Mouse (Mus musculus) c-Kit-positive CD71-positive TER-119-negative erythroid progenitor cells, embryonic 14.5 days (primary cell): Measurements from ENCODE around the gene Renbp.

ENCODE experiments used
- DNase-seq: peaks from one replicate; pipeline ENCODE4 v3.0.0-alpha.2; 2013; ENCODE audit warnings: low read depth

The Renbp gene

DNA sequence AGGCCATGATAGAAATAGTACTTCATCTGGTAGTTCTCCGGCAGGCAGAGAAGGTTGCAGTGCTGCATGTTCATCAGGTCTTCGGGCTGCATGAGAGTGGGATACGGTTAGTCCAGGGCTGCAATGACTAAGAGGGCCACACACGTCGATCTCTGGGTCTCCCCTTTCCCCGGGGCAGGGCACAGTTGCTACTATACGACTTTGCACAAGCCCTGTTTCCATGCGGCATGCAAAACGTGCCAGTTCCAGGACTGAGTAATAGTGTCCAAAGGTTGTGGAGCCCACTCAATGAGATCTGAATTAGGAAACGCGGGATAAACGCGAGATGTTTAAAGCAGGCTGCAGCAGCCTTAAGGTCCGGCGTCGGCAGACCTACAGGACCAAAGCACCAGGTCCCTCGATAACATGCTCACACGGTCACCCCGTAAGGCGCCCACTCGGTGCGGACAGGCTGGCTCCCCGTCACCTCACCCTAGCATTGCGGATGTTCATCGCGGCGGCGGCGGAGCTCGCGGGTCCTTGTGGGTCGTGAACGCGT lies 9.3 kb downstream of the Renbp start:
- DNase-seq: no peak

DNA sequence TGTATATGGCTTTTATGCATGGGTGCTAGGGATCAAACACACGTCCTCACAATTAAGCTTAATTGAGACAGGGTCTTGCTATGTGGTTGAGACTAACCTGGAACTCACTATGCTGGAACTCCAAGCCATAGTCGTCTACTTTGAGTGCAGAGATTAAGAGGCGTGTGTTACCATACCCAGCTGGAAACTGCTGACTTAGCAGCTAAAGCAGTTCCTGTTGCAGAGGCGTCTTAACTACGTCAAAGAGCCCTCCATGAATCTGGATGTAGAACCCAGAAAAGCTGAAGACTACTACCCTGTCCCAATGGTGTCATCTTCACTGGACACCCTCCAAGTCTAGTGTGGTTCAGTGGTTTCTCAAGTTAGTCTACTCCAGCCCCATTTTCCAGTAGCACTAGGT lies 12.0 kb downstream of the Renbp start:
- no peak for DNase-seq

DNA sequence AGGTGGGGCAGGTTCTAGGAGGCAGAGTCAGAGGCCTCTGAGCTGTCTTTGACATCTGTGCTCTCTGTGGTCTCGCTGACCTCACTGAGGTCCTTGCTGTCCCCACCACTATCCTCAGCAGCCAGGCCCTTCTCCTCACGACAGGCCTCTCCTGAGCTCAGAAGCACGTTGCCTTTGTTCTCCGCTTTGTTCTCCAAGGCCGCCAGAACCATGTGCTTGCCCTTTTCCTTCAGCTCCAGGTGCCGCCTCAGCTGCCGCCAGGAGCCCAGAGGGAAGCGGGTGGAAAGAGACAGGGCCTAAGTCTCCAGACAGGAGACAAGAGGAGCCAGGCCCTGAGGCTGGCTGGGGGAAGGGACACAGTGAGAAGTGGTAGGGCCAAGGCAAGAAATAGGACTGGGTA lies 13.7 kb downstream of the Renbp start:
- DNase-seq: no peak

DNA sequence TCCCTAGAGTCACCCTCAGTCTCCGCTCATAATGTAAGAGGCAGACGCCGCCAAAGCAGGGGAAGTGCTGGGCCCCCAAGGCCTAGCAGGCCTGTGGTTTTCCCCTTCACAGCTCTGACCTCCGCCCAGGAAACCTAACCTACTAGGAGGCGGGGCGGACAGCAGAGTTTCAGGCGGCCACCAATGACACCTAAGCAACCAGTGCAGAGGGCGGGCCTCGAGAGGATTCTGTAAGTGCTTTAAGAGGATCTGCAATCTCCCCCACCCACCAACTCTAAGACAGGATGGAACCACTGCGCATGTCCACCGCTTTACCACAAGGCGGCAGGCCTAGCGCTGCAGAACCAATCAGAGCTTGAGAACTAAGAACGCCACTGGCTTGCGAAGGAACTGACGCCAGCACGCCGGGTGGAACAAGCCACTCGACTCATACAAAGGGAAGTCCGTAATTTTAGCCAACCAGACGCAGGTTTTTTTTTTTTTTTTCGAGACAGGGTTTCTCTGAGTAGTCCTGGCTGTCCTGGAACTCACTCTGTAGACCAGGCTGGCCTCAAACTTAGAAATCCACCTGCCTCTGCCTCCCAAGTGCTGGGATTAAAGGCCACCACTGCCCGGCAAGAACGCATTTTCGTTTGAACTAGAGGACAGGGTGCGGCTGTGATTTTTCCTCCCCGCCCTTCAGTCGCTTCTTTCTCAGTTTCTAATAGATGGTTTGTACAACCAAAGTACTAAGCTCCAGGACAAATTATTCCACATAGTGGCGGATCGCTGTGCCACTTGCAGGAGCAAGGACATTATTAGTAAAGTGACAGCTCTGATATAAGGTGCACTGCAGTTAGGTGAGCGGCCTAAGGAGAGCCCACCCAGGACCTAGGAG lies 15.6 kb downstream of the Renbp start:
- peak; percentile 90 for DNase-seq

DNA sequence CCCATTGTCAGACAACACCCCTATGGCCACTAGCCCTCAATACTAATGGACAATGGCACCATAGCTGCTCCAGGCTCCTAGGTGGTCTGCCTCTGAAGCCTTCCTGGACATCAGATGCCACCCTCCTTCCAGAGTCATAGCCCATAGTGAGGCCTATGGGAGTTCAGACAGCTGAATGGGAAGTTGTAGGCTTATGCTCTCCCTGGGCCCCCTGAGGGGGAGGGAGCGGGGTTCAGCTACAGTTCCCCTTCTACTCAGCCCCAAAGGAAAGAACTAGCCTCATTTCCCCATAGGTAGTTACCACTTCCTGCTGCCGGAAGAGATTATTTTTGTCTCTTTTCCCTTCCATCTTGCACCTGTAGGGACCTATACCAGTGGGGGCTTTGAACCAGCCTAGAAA lies 19.1 kb downstream of the Renbp start:
- DNase-seq: no peak

DNA sequence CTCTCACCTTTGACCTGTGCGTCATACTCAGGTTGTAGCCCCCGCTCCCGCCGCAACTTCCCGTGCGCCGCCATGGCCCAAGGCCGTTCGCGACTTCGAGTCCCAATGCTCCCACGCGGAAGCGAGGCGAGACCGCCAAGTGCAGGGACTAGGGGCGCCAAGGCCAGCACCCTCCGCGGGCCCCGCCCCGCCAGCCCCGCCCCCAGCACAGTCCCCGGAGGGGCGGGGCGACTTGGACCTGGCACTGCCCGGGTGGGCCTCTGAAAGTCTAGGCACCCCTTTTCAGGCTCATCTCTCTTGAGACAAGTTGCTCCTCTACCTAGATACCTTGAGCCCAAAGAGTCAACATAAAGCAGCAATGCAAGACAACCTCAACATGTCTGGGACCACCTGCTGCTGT lies 19.5 kb downstream of the Renbp start:
- no peak for DNase-seq

DNA sequence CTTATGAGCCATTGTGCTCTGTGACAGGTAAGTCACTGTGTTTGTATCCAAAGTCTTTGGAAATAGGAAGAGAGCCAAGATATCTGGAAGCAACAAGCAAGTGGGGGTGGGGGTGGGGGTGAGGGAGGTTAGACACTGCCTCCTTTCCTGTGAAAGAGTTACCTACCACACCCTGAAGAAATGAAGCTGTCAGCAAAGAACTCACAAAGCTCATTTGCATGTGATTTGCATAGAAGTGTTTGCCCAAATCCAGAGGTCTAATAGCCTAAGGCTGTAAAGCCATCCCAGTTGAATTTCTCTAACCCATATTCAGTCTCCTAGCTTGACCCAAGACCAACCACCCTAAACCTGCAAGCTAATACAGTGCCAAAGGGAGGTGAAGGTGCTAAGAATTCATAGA lies 20.2 kb downstream of the Renbp start:
- no peak for DNase-seq

DNA sequence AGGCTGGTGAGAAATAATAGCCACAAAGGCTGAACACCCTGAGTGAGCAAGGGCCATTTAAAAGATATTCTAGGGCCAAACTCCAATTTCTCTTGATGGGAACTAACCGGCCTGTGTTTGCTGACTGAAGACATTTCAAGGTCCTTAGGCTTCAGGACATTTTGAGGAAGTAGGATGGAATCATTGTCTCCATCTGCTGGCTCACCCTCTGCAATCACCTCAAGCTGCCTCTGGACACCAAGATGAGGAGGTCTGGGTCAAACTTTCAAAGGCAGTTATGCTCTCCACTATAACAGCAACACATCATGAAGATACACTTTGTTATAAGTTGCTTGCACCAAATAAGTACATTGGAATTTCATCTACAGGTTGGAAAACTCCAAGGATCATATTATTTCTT lies 20.6 kb downstream of the Renbp start:
- DNase-seq: no peak

DNA sequence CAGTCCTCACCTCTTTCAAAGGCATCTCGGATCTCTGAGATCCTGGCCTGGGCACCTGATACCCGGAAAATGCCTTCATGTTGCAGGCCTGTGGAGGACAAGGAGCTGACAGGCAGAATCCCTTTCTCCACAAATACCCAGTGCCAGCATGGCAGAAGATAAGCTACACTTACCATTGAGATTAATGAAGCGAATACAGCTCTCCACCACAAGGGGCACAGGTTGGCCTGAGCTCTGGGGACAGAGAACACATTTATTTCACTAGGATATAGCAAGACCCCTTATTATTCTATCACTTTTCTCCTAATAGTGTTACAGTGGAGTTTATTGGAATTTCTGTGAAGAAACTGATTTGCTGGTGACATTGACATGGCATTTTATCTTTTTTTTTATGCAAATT lies 32.7 kb downstream of the Renbp start:
- DNase-seq: no peak

DNA sequence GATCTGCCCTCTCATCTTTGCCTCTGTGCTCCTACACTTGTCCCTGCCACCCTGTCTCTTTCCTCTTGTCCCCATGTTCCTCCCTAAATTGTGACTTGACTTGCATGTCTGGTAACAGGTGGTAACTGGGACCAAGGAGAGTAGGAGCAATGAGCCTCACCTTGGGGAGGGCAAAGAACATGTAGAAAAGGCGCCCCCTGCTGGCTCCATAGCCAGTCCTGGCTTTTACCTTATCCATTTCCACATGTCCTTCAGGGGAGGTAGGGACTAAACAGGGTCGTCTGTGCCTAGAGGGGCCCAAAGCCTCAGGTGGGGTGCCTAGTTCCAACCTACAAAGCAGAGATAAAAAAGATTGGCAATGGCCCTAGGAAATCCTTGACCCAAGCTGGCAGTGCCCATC lies 34.9 kb downstream of the Renbp start, which contains the start of gene L1cam:
TSS of gene L1cam (minus strand) at position 387 of the 400 bp plus-strand sequence.
- DNase-seq: peak; percentile 28

DNA sequence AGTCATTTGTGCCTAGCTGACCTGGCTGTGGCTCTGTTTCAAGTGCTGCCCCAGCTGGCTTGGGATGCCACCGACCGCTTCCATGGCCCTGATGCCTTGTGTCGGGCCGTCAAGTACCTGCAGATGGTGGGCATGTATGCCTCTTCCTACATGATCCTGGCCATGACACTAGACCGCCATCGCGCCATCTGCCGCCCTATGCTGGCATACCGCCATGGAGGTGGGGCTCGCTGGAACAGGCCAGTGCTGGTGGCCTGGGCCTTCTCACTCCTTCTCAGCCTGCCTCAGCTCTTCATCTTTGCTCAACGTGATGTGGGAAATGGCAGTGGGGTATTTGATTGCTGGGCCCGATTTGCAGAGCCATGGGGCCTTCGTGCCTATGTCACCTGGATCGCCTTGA lies 37.8 kb downstream of the Renbp start:
- no peak for DNase-seq

DNA sequence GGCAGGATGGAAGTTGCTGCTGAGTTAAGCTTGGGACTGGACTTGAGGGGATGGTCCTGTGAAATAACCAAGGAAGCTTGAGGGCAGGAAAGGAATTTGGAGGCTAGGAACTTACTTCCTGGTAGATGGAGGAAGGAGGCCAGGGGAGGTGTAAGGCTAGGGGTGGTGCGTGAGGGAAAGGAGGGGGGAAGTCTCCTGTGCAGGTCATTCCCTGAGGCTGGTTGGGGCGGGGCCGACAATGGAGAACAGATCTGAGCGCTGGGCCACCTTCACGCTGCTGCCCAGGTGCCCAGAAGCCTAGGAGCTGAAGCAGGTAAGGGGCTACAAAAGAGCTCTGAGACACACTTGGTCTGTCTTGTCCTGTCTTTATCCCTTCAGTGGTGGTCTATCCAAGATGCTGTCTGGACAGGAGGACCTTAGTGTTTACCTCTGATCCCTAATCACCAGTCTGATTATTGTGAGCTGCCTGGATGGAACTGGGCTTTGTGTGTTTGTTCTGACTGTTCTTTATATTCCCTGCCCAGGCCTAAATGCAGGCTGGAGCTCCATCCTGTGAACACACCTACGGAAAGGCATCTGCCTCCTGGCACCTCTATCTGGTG lies 39.0 kb downstream of the Renbp start, which contains the start of gene Avpr2:
TSS of gene Avpr2 (plus strand) at position 552 of the 602 bp plus-strand sequence.
- no peak for DNase-seq

DNA sequence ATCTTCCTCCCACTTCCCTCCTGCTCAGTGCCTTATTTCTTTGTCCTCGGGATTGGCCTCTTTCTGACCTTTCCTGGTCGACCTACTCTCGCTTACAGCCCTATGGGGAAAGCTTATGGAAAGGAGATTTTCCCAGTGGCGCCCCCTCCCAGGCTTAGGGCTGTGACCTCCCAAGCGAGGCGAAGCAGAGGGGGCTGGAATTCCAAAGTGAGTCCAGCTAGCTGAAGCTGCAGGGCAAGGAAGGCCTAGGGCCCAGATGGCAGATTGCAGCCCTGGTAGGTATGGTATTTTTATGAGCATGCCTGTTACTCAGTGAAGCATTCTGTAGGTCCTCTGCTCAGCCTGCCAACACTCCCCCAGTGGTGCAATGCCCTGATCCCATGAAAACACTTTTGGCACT lies 49.2 kb downstream of the Renbp start:
- no peak for DNase-seq

DNA sequence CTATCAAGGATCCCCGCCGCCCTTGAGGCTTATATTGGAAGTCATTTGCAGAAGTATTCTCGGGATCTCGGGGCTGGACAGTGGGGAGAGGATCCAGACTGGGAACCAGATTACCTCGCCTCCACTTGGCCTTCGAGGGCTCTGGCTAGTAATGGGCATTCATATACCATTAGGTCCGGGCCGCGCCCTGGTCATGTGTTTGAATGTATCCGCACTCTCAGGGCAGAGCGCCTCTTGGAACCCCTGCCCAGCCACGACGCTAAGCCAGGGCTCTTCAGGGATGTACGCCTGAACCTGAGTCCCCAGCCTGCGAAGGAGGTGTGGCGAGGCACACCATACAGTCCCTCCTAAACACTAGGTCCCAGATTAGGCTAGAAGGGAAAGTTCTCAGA lies 49.6 kb downstream of the Renbp start:
- no peak for DNase-seq

DNA sequence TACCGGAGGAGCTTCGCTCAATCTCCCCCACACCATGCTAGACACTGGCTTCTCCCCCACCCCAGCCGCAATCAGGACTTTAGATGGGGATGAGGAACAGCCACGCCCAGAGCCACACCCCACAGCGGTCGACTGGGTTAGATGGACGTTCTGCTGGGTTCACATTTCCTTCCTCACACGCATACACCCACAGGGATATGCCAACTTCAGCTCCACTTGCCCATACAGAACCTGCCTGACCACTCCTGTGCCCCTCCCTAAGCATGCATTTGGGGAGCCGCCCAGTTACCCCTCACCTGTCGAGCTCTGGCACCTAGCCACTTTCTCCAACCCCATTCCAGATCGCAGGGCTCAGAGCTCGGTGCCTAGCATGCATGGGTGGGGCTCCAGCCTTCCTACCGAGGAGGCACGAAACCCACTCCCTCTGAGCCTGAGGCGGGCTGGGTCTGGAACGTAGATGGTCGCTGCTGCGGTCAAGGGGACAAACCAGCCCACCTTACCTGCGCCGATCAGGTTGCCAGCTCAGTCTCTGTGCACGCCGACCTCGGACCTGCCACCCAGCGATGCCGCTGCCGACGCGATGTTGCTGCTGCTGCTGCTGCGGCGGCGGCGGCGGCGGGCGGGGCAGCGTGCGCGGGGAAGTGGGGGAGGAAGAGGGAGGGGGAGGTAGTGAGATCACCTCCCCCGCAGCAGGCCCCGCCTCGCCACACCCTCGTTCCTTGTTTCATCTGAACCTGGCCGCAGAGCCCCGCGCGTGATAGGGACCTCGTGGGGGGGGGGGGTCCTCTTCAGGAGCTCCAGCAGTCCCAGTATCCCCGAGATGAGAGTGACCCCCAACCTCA lies 50.2 kb downstream of the Renbp start:
- DNase-seq: no peak

DNA sequence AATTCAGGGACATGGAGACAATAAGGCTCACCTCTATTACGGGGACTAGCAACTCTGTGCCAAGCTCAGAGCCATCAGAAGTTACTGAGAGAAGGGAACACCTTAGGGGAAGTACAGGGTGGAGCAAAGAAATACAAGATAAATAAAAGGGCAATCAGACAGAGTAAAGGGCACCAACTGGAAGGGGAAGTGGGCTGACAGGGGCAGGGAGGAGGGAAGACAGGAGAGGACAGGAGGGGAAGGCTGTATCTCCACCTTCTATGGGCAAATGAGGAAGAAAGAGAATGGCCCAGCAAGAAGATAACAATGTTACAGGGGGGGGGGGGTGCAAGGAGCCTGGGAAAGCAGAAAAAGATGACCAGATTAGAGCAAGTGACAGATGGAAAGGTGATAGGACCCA lies 53.6 kb downstream of the Renbp start:
- DNase-seq: no peak

DNA sequence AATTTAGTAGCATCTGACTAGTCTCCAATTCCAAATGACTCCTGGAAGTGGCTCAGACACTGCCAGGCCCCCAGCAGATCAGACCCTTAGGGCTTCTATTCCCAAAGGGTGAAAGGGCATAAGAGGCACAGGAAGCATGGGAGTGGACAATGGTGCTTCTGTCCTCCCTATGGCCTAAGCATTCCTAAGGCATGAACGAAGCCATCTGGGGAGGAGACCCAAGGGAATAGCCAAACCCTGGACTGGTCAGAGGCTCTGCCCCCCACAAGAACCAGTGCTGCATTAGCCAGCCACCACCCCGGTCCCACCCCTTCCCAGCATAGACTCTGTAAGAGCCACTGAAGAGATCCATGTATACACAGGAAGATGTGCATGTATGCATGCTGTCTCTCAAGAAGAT lies 54.8 kb downstream of the Renbp start:
- DNase-seq: no peak
